Mouse (Mus musculus) midbrain, embryonic 10.5 days (tissue): ENCODE results near the gene Socs3. TPM values are rescaled to one million over a fixed set of nuclear protein-coding genes. Genes with fewer than 3 reads are reported as not detected.

Source experiments
- DNase-seq: peaks from one replicate; pipeline ENCODE4 v3.0.0-alpha.2; 2017; ENCODE audit warnings: low spot score
- H3K27ac ChIP-seq: fragments of 300-500 bp; sonication (generic); replicated peaks from 2 replicates; pipeline ENCODE4 v1.5.1; 2016; ENCODE audit warnings: mild to moderate bottlenecking
- H3K27me3 ChIP-seq: fragments of 300-500 bp; sonication (generic); 2 replicates; pipeline ENCODE4 v1.6.1; 2016; ENCODE audit warnings: low read depth, mild to moderate bottlenecking; ENCODE audit not compliant: poor library complexity, severe bottlenecking
- H3K36me3 ChIP-seq: fragments of 300-500 bp; sonication (generic); 2 replicates; pipeline ENCODE4 v1.6.1; 2016; ENCODE audit warnings: mild to moderate bottlenecking, moderate library complexity
- H3K4me1 ChIP-seq: fragments of 300-500 bp; sonication (generic); 2 replicates; pipeline ENCODE4 v1.6.1; 2016
- H3K4me3 ChIP-seq: fragments of 300-500 bp; sonication (generic); 2 replicates; pipeline ENCODE4 v1.5.1; 2016; ENCODE audit warnings: mild to moderate bottlenecking, moderate library complexity
- H3K9me3 ChIP-seq: fragments of 300-500 bp; sonication (generic); replicated peaks from 2 replicates; pipeline ENCODE4 v1.6.1; 2016; ENCODE audit warnings: mild to moderate bottlenecking
- WGBS: fragments of 180-500 bp; shearing (Covaris S2); methylation state at CpG from one replicate; pipeline ENCODE4 v1.1.7; 2016; 5-methylcytosine and 5-hydroxymethylcytosine counted together
- polyA plus RNA-seq: library from polyadenylated mRNA; unstranded; fragments of >200 nt; fragmentation: Nextera tagmentation; extraction: Ambion mirVana; gene quantifications from 2 replicates; pipeline ENCODE4 v1.2.1, GENCODE M21; 2016

Gene Socs3
- polyA plus RNA-seq, 1 experiment from 2014 or later: 14.1 TPM

GRCm38 (mm10) chr11:117991502-117992470 is 21.9 kb upstream of the Socs3 start:
- Histone ChIP-seq H3K4me3 (no peak overlapping the region), H3K27ac (peak overlapping the region; percentile 38; the same call in 1 of the 2 replicates), H3K27me3 (no peaks in the 10 kb centered on the region), H3K36me3 (no peaks in the 10 kb centered on the region), H3K9me3 (no peaks in the 10 kb centered on the region), H3K4me1 (peaks cover 90% of the 10 kb centered on the region)
- no peak for DNase-seq
- 55% methylated on average over 9 of the region's 9 CpGs for WGBS

- WGBS: 57% methylated on average over 10 of the region's 10 CpGs
- no peaks in the 10 kb centered on the region for H3K9me3 ChIP-seq
- H3K27ac ChIP-seq: no peak overlapping the region
- no peaks in the 10 kb centered on the region for H3K36me3 ChIP-seq
- H3K27me3 ChIP-seq: no peaks in the 10 kb centered on the region
- peaks cover 84% of the 10 kb centered on the region for H3K4me1 ChIP-seq
- H3K4me3 ChIP-seq: no peak overlapping the region
- no peak for DNase-seq
These were observed 20.1 kb upstream of the Socs3 start for GRCm38 (mm10) chr11:117989926-117990325.

GRCm38 (mm10) chr11:117989241-117989640 is 19.4 kb upstream of the Socs3 start:
- Histone ChIP-seq H3K4me1 (peaks cover 77% of the 10 kb centered on the region), H3K4me3 (no peak overlapping the region), H3K27ac (no peak overlapping the region), H3K9me3 (no peaks in the 10 kb centered on the region), H3K36me3 (no peaks in the 10 kb centered on the region), H3K27me3 (no peaks in the 10 kb centered on the region)
- 86% methylated on average over 4 of the region's 4 CpGs for WGBS
- DNase-seq: no peak

- peaks cover 67% of the 10 kb centered on the region for H3K4me1 ChIP-seq
These were observed 18.1 kb upstream of the Socs3 start for GRCm38 (mm10) chr11:117987968-117988367.

GRCm38 (mm10) chr11:117987032-117987451 is 17.2 kb upstream of the Socs3 start:
- no peaks in the 10 kb centered on the region for H3K36me3 ChIP-seq
- peak overlapping the region; percentile 89 for H3K27ac ChIP-seq
- peak overlapping the region; percentile 97 for H3K4me3 ChIP-seq
- peaks cover 58% of the 10 kb centered on the region for H3K4me1 ChIP-seq
- no peaks in the 10 kb centered on the region for H3K9me3 ChIP-seq
- no peaks in the 10 kb centered on the region for H3K27me3 ChIP-seq
- 0% methylated on average over 32 of the region's 32 CpGs for WGBS
- no peak for DNase-seq

More at GRCm38 (mm10) chr11:117987968-117988367, 18.1 kb upstream of the Socs3 start:
- WGBS: 72% methylated on average over 4 of the region's 4 CpGs
- Histone ChIP-seq H3K27me3 (no peaks in the 10 kb centered on the region), H3K36me3 (no peaks in the 10 kb centered on the region), H3K4me3 (peak overlapping the region; percentile 97), H3K9me3 (no peaks in the 10 kb centered on the region), H3K27ac (no peak overlapping the region)
- no peak for DNase-seq

- Histone ChIP-seq H3K4me1 (peaks cover 51% of the 10 kb centered on the region), H3K9me3 (no peaks in the 10 kb centered on the region), H3K36me3 (no peaks in the 10 kb centered on the region), H3K4me3 (peak within 1 kb of the TSS; percentile 97), H3K27ac (peak within 1 kb of the TSS; percentile 89), H3K27me3 (no peaks in the 10 kb centered on the region)
- peak; percentile 92 for DNase-seq
- 7% methylated on average over 51 of the region's 51 CpGs for WGBS
These were observed 16.5 kb upstream of the Socs3 start, which contains the start of gene Pgs1 for GRCm38 (mm10) chr11:117986126-117987031. Gene Pgs1 (plus strand): TSS chr11:117986292.

- Histone ChIP-seq H3K9me3 (no peaks in the 10 kb centered on the region), H3K36me3 (no peaks in the 10 kb centered on the region), H3K27ac (no peak overlapping the region), H3K27me3 (0 out of 2 replicates have a peak, but pooled peaks cover 7% of the 10 kb centered on the region), H3K4me1 (peaks cover 29% of the 10 kb centered on the region), H3K4me3 (no peak overlapping the region)
- whole genome bisulfite sequencing: 74% methylated on average over 7 of the region's 7 CpGs
- no peak for DNase-seq
These were observed 13.9 kb upstream of the Socs3 start for GRCm38 (mm10) chr11:117983770-117984169.

- peaks cover 26% of the 10 kb centered on the region for H3K4me1 ChIP-seq
- 0 out of 2 replicates have a peak, but pooled peaks cover 15% of the 10 kb centered on the region for H3K27me3 ChIP-seq
- DNase-seq: no peak
- H3K4me3 ChIP-seq: no peak overlapping the region
- no peaks in the 10 kb centered on the region for H3K36me3 ChIP-seq
- H3K27ac ChIP-seq: no peak overlapping the region
- 82% methylated on average over 5 of the region's 5 CpGs for WGBS
- no peaks in the 10 kb centered on the region for H3K9me3 ChIP-seq
These were observed 12.6 kb upstream of the Socs3 start for GRCm38 (mm10) chr11:117982426-117982825.

GRCm38 (mm10) chr11:117979388-117979787 is 9.5 kb upstream of the Socs3 start:
- no peak for DNase-seq
- no peaks in the 10 kb centered on the region for H3K9me3 ChIP-seq
- peak overlapping the region; percentile 46 for H3K27ac ChIP-seq
- H3K27me3 ChIP-seq: peaks cover 32% of the 10 kb centered on the region; the same call in 1 of the 2 replicates
- WGBS: 79% methylated on average over 7 of the region's 7 CpGs
- no peak overlapping the region for H3K4me3 ChIP-seq
- peaks cover 42% of the 10 kb centered on the region for H3K4me1 ChIP-seq
- H3K36me3 ChIP-seq: no peaks in the 10 kb centered on the region

GRCm38 (mm10) chr11:117977694-117978360 is 8.0 kb upstream of the Socs3 start:
- peak overlapping the region; percentile 71 for H3K27ac ChIP-seq
- no peak for DNase-seq
- peaks cover 47% of the 10 kb centered on the region for H3K27me3 ChIP-seq
- 61% methylated on average over 4 of the region's 5 CpGs for WGBS
- H3K4me3 ChIP-seq: no peak overlapping the region
- H3K4me1 ChIP-seq: peaks cover 58% of the 10 kb centered on the region
- no peaks in the 10 kb centered on the region for H3K9me3 ChIP-seq
- no peaks in the 10 kb centered on the region for H3K36me3 ChIP-seq

- Histone ChIP-seq H3K27me3 (peaks cover 62% of the 10 kb centered on the region), H3K27ac (peak overlapping the region; percentile 96), H3K9me3 (no peaks in the 10 kb centered on the region), H3K4me1 (peaks cover 71% of the 10 kb centered on the region), H3K36me3 (no peaks in the 10 kb centered on the region), H3K4me3 (peak overlapping the region; percentile 47)
- DNase-seq: peak; percentile 68
- WGBS: 1% methylated on average over 8 of the region's 8 CpGs
These were observed 6.3 kb upstream of the Socs3 start for GRCm38 (mm10) chr11:117976081-117976582.
